Mouse (Mus musculus) forebrain, embryonic 11.5 days (tissue): ENCODE data around the gene Fcho2. TPM values are rescaled to one million over a fixed set of nuclear protein-coding genes. Genes with fewer than 3 reads are reported as not detected.

Experiments used
- ATAC-seq: fragments of 200-750 bp; cut with Nextera tagmentation; replicated peaks from 2 replicates; pipeline ENCODE4 v1.8.0; 2017; ENCODE audit warnings: moderate TSS enrichment; ENCODE audit not compliant: low FRiP score
- DNase-seq: peaks from one replicate; pipeline ENCODE4 v3.0.0-alpha.2; 2017; ENCODE audit warnings: low spot score
- H3K27ac ChIP-seq: fragments of 300-500 bp; sonication (generic); 2 replicates; pipeline ENCODE4 v1.5.1; 2014; ENCODE audit warnings: low read depth, low read length
- H3K27me3 ChIP-seq: fragments of 300-500 bp; sonication (generic); 2 replicates; pipeline ENCODE4 v1.6.1; 2014; ENCODE audit warnings: mild to moderate bottlenecking, low read length, mixed read lengths; ENCODE audit not compliant: control insufficient read depth, insufficient read depth
- H3K36me3 ChIP-seq: fragments of 300-500 bp; sonication (generic); 2 replicates; pipeline ENCODE4 v1.6.1; 2014; ENCODE audit warnings: mild to moderate bottlenecking, low read length, moderate library complexity, mixed read lengths; ENCODE audit not compliant: control insufficient read depth, insufficient read depth
- H3K4me1 ChIP-seq: fragments of 300-500 bp; sonication (generic); replicated peaks from 2 replicates; pipeline ENCODE4 v1.6.1; 2014; ENCODE audit warnings: low read length, mixed read lengths; ENCODE audit not compliant: control insufficient read depth, insufficient read depth
- H3K4me2 ChIP-seq: fragments of 300-500 bp; sonication (generic); 2 replicates; pipeline ENCODE4 v1.6.1; 2014; ENCODE audit warnings: low read depth, mild to moderate bottlenecking, low read length, moderate library complexity, mixed read lengths; ENCODE audit not compliant: severe bottlenecking
- H3K4me3 ChIP-seq: fragments of 300-500 bp; sonication (generic); 2 replicates; pipeline ENCODE4 v1.5.1; 2014; ENCODE audit warnings: low read depth, low read length
- H3K9ac ChIP-seq: fragments of 300-500 bp; sonication (generic); 2 replicates; pipeline ENCODE4 v1.6.1; 2014; ENCODE audit warnings: low read length
- H3K9me3 ChIP-seq: fragments of 300-500 bp; sonication (generic); 2 replicates; pipeline ENCODE4 v1.6.1; 2016; ENCODE audit warnings: low read length, mixed read lengths; ENCODE audit not compliant: control insufficient read depth
- WGBS: fragments of 180-500 bp; shearing (Covaris S2); extraction: QIAGEN DNeasy Blood & Tissue Kit; methylation state at CpG from one replicate; pipeline ENCODE4 v1.1.7; 2014; 5-methylcytosine and 5-hydroxymethylcytosine counted together
- polyA plus RNA-seq: library from polyadenylated mRNA; unstranded; fragments of >200 nt; fragmentation: Nextera tagmentation; extraction: Ambion mirVana; gene quantifications from 2 replicates; pipeline ENCODE4 v1.2.1, GENCODE M21; 2014

Gene Fcho2
- polyA plus RNA-seq, 1 experiment from 2014 or later = 33.5 TPM

GRCm38 (mm10) chr13:98699051-98699744, 116.1 kb downstream of the Fcho2 start:
- 80% methylated on average over 14 of the region's 14 CpGs for WGBS
- Histone ChIP-seq H3K9me3 (no peaks in the 10 kb centered on the region), H3K27ac (no peak overlapping the region), H3K27me3 (no peaks in the 10 kb centered on the region; the same call in 1 of the 2 replicates), H3K4me1 (0 out of 2 replicates have a peak, but pooled peaks cover 5% of the 10 kb centered on the region), H3K9ac (no peak overlapping the region), H3K4me3 (no peak overlapping the region), H3K36me3 (no peaks in the 10 kb centered on the region), H3K4me2 (no peak overlapping the region)
- DNase-seq = no peak
- ATAC-seq = no peak

- no peaks in the 10 kb centered on the region for H3K9me3 ChIP-seq
- 95% methylated on average over 3 of the region's 3 CpGs for WGBS
- no peak overlapping the region for H3K4me3 ChIP-seq
- H3K36me3 ChIP-seq = no peaks in the 10 kb centered on the region
- no peak for DNase-seq
- no peak overlapping the region for H3K9ac ChIP-seq
- no peak overlapping the region for H3K4me2 ChIP-seq
- H3K4me1 ChIP-seq = 0 out of 2 replicates have a peak, but pooled peaks cover 5% of the 10 kb centered on the region
- peaks cover 4% of the 10 kb centered on the region; the same call in 1 of the 2 replicates for H3K27me3 ChIP-seq
- H3K27ac ChIP-seq = no peak overlapping the region
- ATAC-seq = no peak
Observed at GRCm38 (mm10) chr13:98696716-98697115, 118.5 kb downstream of the Fcho2 start.

GRCm38 (mm10) chr13:98695546-98695945, 119.7 kb downstream of the Fcho2 start:
- DNase-seq (no peak), ATAC-seq (no peak)
- H3K4me1 ChIP-seq = 0 out of 2 replicates have a peak, but pooled peaks cover 5% of the 10 kb centered on the region
- no peak overlapping the region for H3K9ac ChIP-seq
- H3K9me3 ChIP-seq = no peaks in the 10 kb centered on the region
- no peak overlapping the region for H3K4me2 ChIP-seq
- H3K27me3 ChIP-seq = peaks cover 4% of the 10 kb centered on the region; the same call in 1 of the 2 replicates
- H3K36me3 ChIP-seq = no peaks in the 10 kb centered on the region
- H3K4me3 ChIP-seq = no peak overlapping the region
- WGBS = 32% methylated on average over 2 of the region's 2 CpGs
- H3K27ac ChIP-seq = no peak overlapping the region

- WGBS = 9% methylated on average over 42 of the region's 44 CpGs
Observed at GRCm38 (mm10) chr13:98694773-98695314, 120.4 kb downstream of the Fcho2 start, which contains the start of gene Tmem171. Gene Tmem171 (minus strand): TSS chr13:98694834.

GRCm38 (mm10) chr13:98693316-98693715, 121.9 kb downstream of the Fcho2 start:
- Histone ChIP-seq H3K27ac (no peak overlapping the region), H3K27me3 (peaks cover 4% of the 10 kb centered on the region; the same call in 1 of the 2 replicates), H3K9me3 (no peaks in the 10 kb centered on the region), H3K9ac (no peak overlapping the region), H3K36me3 (no peaks in the 10 kb centered on the region), H3K4me2 (no peak overlapping the region), H3K4me3 (no peak overlapping the region), H3K4me1 (0 out of 2 replicates have a peak, but pooled peaks cover 5% of the 10 kb centered on the region)
- 87% methylated on average over 11 of the region's 11 CpGs for WGBS
- no peak for DNase-seq
- ATAC-seq = no peak

More at GRCm38 (mm10) chr13:98694773-98695314, 120.4 kb downstream of the Fcho2 start, which contains the start of gene Tmem171:
- no peaks in the 10 kb centered on the region for H3K9me3 ChIP-seq
- 0 out of 2 replicates have a peak, but pooled peaks cover 5% of the 10 kb centered on the region for H3K4me1 ChIP-seq
- H3K9ac ChIP-seq = peak within 1 kb of the TSS; percentile 37
- H3K4me3 ChIP-seq = peak within 1 kb of the TSS; percentile 28
- H3K4me2 ChIP-seq = peak within 1 kb of the TSS; percentile 62
- peaks cover 4% of the 10 kb centered on the region; the same call in 1 of the 2 replicates for H3K27me3 ChIP-seq
- ATAC-seq = no peak
- peak; percentile 62 for DNase-seq
- H3K27ac ChIP-seq = no peak within 1 kb of the TSS
- H3K36me3 ChIP-seq = no peaks in the 10 kb centered on the region

- no peaks in the 10 kb centered on the region for H3K9me3 ChIP-seq
- H3K4me1 ChIP-seq = 0 out of 2 replicates have a peak, but pooled peaks cover 5% of the 10 kb centered on the region
- no peak for ATAC-seq
- WGBS = 92% methylated on average over 13 of the region's 13 CpGs
- no peak for DNase-seq
- no peak overlapping the region for H3K27ac ChIP-seq
- H3K36me3 ChIP-seq = no peaks in the 10 kb centered on the region
- no peak overlapping the region for H3K9ac ChIP-seq
- H3K27me3 ChIP-seq = peaks cover 4% of the 10 kb centered on the region; the same call in 1 of the 2 replicates
- no peak overlapping the region for H3K4me2 ChIP-seq
- no peak overlapping the region for H3K4me3 ChIP-seq
Observed at GRCm38 (mm10) chr13:98691956-98692515, 123.2 kb downstream of the Fcho2 start.

GRCm38 (mm10) chr13:98690886-98691285, 124.4 kb downstream of the Fcho2 start:
- 86% methylated on average over 11 of the region's 11 CpGs for WGBS
- ATAC-seq (no peak), DNase-seq (no peak)
- Histone ChIP-seq H3K9me3 (no peaks in the 10 kb centered on the region), H3K4me1 (0 out of 2 replicates have a peak, but pooled peaks cover 5% of the 10 kb centered on the region), H3K4me3 (no peak overlapping the region), H3K4me2 (no peak overlapping the region), H3K36me3 (no peaks in the 10 kb centered on the region), H3K27ac (no peak overlapping the region), H3K27me3 (peaks cover 4% of the 10 kb centered on the region; the same call in 1 of the 2 replicates), H3K9ac (no peak overlapping the region)

GRCm38 (mm10) chr13:98689605-98690290, 125.5 kb downstream of the Fcho2 start:
- Histone ChIP-seq H3K9ac (no peak overlapping the region), H3K4me1 (0 out of 2 replicates have a peak, but pooled peaks cover 1% of the 10 kb centered on the region), H3K27ac (no peak overlapping the region), H3K36me3 (no peaks in the 10 kb centered on the region), H3K4me3 (no peak overlapping the region), H3K9me3 (no peaks in the 10 kb centered on the region), H3K4me2 (no peak overlapping the region), H3K27me3 (peaks cover 4% of the 10 kb centered on the region; the same call in 1 of the 2 replicates)
- 84% methylated on average over 11 of the region's 11 CpGs for WGBS
- no peak for ATAC-seq
- DNase-seq = no peak
